Mouse (Mus musculus): ENCODE results near the gene Slc7a10.

DNA sequence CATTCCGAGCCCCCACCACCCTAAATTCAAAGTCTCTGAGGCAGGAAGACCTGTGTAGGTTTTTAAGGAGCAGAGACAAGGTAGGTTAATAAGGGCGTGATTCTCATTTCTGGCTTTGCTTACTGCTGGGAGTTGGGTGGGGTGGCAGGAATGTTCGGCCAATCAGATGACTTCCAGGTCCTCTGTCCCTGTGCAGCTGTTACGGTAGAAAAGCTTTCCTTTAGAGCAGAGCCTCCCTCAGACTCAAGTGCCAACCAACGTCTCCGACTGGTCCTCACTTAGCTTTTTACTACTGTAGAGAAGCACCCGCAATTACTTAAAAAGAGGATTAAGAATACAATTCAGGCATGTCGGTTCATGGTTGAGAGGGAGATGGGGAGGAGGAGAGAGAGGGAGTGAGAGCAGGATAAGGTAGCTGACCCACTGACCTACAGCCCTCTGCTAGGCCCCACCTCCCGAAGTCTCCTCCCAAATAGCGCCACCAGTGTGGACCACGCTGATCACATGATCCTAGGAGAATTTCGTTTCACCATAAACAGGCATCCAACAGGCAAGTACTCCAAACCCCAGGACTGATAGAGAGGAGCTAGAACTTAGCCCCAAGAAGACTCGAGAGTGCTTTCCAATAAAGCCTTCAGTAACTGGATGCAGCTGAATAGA, 46.7 kb downstream of the Slc7a10 start:
- TF ChIP-seq POLR2A (IDR thresholded peaks at IDR 0.05; ENCODE audit: low read depth, low read length) (no peak), CTCF (IDR thresholded peaks at IDR 0.05; ENCODE audit: borderline replicate concordance, insufficient read depth, low read length) (no peak)

All from embryonic fibroblast, embryonic 13.5 days (primary cell).